Mouse (Mus musculus) megakaryocyte, embryonic 14.5 days (primary cell): Measurements from ENCODE around the gene Gm49601.

Source experiments
- FLI1 ChIP-seq: IDR thresholded peaks from 2 replicates; pipeline ENCODE4 v1.6.1; 2012; ENCODE audit warnings: low read length, inconsistent platforms, mixed read lengths
- GATA1 ChIP-seq: IDR thresholded peaks from 3 replicates; pipeline ENCODE4 v1.6.1; 2012; ENCODE audit warnings: mixed read lengths, low read length, inconsistent platforms, borderline replicate concordance

DNA sequence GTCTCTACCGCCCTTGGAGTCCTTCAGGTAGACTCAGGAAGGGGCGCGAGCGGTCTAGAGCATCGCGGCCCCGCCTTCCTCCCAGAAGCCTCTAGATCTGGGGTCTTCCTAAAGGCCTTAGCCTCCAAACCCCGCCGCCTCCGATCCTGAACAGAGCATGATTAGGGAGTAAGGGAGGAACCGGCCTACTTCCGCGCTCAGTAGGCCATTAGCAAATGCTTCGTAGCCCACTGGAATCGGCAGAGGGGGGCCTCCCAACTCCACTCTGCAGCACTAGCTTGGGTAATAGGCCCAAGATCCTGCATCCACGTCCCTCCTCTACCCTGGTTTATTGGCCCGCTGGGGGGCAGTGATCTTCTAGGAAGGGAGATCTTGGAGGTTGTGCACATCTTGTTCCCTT, 4.2 kb downstream of the Gm49601 start, which contains the start of gene Gp1bb:
- TF ChIP-seq FLI1 = no peak
- TF ChIP-seq GATA1 = no peak
